Mouse (Mus musculus) ES-E14 (cell line): ENCODE data around the gene Klhl26. TPM values are rescaled to one million over a fixed set of nuclear protein-coding genes. Genes with fewer than 3 reads are reported as not detected.

Experiments
- DNase-seq: peaks from one replicate; pipeline ENCODE4 v3.0.0-alpha.2; 2013; ENCODE audit warnings: low read depth, low spot score
- H3K27ac ChIP-seq: 2 replicates; pipeline ENCODE4 v1.5.1; 2012; ENCODE audit warnings: low read depth, mild to moderate bottlenecking, low read length, moderate library complexity, mixed read lengths; ENCODE audit not compliant: poor library complexity, insufficient read depth, severe bottlenecking
- H3K36me3 ChIP-seq: 2 replicates; pipeline ENCODE4 v1.6.1; 2012; ENCODE audit warnings: mild to moderate bottlenecking, low read length, moderate library complexity, mixed read lengths; ENCODE audit not compliant: control insufficient read depth, poor library complexity, insufficient read depth, severe bottlenecking
- H3K4me1 ChIP-seq, 2 experiments: fragments of 150-350 bp in 1 of 2; sonication (generic) in 1 of 2; 2 replicates each; pipeline ENCODE4 v1.6.1; 2012; ENCODE audit warnings: low read length in 2 of 2, mild to moderate bottlenecking in 1 of 2, mixed read lengths in 1 of 2; ENCODE audit not compliant: control insufficient read depth in 2 of 2, insufficient read depth in 2 of 2, poor library complexity in 1 of 2
- H3K4me3 ChIP-seq, 2 experiments: fragments of 150-350 bp in 1 of 2; sonication (generic) in 1 of 2; 2 replicates each; pipeline ENCODE4 v1.5.1; 2012; ENCODE audit warnings: low read length in 2 of 2, low read depth in 1 of 2, mild to moderate bottlenecking in 1 of 2, mixed read lengths in 1 of 2; ENCODE audit not compliant: insufficient read depth in 1 of 2, poor library complexity in 1 of 2, severe bottlenecking in 1 of 2
- H3K9ac ChIP-seq: 2 replicates; pipeline ENCODE4 v1.6.1; 2012; ENCODE audit warnings: low read depth, mild to moderate bottlenecking, low read length, mixed read lengths; ENCODE audit not compliant: poor library complexity, insufficient read depth, severe bottlenecking
- H3K9me3 ChIP-seq: fragments of 150-350 bp; sonication (generic); 2 replicates; pipeline ENCODE4 v1.6.1; 2012; ENCODE audit warnings: low read depth, mild to moderate bottlenecking, low read length; ENCODE audit not compliant: control insufficient read depth, insufficient read depth
- CHD2 ChIP-seq: IDR thresholded peaks from 2 replicates; pipeline ENCODE4 v1.6.1; 2014; ENCODE audit warnings: mild to moderate bottlenecking, low read depth, low read length, inconsistent platforms
- HCFC1 ChIP-seq: IDR thresholded peaks from 2 replicates; pipeline ENCODE4 v1.6.1; 2012; ENCODE audit warnings: low read length, inconsistent platforms, borderline replicate concordance; ENCODE audit not compliant: insufficient read depth
- MAFK ChIP-seq: IDR thresholded peaks from 2 replicates; pipeline ENCODE4 v1.6.1; 2014; ENCODE audit warnings: mild to moderate bottlenecking, low read depth, low read length, inconsistent platforms; ENCODE audit not compliant: insufficient read depth
- ZC3H11A ChIP-seq: IDR thresholded peaks from 2 replicates; pipeline ENCODE4 v1.6.1; 2012; ENCODE audit warnings: low read depth, mild to moderate bottlenecking, inconsistent platforms, low read length, borderline replicate concordance
- ZNF384 ChIP-seq: IDR thresholded peaks from 2 replicates; pipeline ENCODE4 v1.6.1; 2012; ENCODE audit warnings: low read depth, low read length, inconsistent platforms
- in situ Hi-C, 2 experiments: fragments of 600-800 bp; cut with MboI; formaldehyde crosslinking; loops; one replicate each; pipeline ENCODE4 v1.15.1; 2025; ENCODE audit warnings: low sequenced_read_pairs in 2 of 2, inconsistent platforms in 1 of 2; ENCODE audit not compliant: unreplicated experiment in 2 of 2
- total RNA-seq: library from RNA; depleted of rRNA; stranded (reverse); fragments of 300-350 nt; gene quantifications from 2 replicates; pipeline ENCODE4 v1.2.3, GENCODE M21; 2012

Gene Klhl26
- total RNA-seq, 1 experiment = 22.8 TPM

DNA sequence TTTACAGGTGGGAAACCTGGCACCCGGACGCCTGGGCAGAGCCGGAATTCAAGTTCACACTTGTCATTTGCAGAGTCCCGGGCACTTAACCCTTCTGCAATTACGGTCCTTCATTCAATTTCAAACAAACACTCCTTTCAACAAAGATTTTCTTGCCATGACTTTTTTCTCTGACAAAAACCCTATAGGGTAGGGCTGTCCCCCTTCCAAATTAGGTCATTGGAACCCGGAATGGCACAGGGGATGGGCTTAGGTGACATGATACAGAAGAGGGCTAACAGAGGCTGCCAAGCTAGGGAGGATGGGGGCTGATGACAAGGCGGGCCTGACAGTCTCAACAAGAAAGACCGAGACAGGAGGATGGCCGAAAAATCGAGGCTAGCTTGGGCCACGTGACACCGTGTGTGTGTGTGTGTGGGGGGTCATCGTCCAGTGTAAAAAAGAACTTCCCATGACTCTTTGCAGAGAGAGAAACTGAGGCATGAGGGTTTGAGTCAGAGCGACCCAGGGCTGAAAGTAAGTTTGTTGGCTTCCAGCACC, 12.2 kb upstream of the Klhl26 start:
- H3K27ac ChIP-seq = no peak overlapping the region
- no peak for DNase-seq
- H3K36me3 ChIP-seq = no peaks in the 10 kb centered on the region
- peaks cover 7 to 30% of the 10 kb centered on the region in 2 experiments; a peak in 2 of 4 replicates for H3K4me1 ChIP-seq
- in situ Hi-C loops = no loop called here
- TF ChIP-seq MAFK = no peak
- no peak for TF ChIP-seq ZC3H11A
- no peak for TF ChIP-seq ZNF384
- no peak for TF ChIP-seq HCFC1
- no peak for TF ChIP-seq CHD2
- H3K9me3 ChIP-seq = no peaks in the 10 kb centered on the region
- H3K9ac ChIP-seq = peak overlapping the region; percentile 39; the same call in 1 of the 2 replicates
- peak overlapping the region; percentile 25 to 29; a peak in 2 of 4 replicates for H3K4me3 ChIP-seq

GRCm38 (mm10) chr8:70487993-70488796, 11.4 kb upstream of the Klhl26 start:
- Histone ChIP-seq H3K9me3 (no peaks in the 10 kb centered on the region), H3K27ac (no peak overlapping the region), H3K9ac (peak overlapping the region; percentile 39; the same call in 1 of the 2 replicates), H3K36me3 (no peaks in the 10 kb centered on the region), H3K4me1 (peaks cover 7 to 23% of the 10 kb centered on the region in 2 experiments; a peak in 2 of 4 replicates), H3K4me3 (peak overlapping the region; percentile 21 to 45)
- TF ChIP-seq HCFC1 = no peak
- no peak for TF ChIP-seq MAFK
- no peak for TF ChIP-seq ZNF384
- DNase-seq = no peak
- in situ Hi-C loops = no loop called here

- H3K27ac ChIP-seq = no peak within 1 kb of the TSS
- no peaks in the 10 kb centered on the region for H3K36me3 ChIP-seq
- no peaks in the 10 kb centered on the region for H3K9me3 ChIP-seq
- H3K9ac ChIP-seq = peak within 1 kb of the TSS; percentile 34
- TF ChIP-seq ZNF384 (no peak), HCFC1 (no peak), MAFK (no peak), ZC3H11A (no peak), CHD2 (no peak)
- DNase-seq = no peak
- H3K4me1 ChIP-seq = peaks cover 7 to 23% of the 10 kb centered on the region in 2 experiments; a peak in 2 of 4 replicates
- H3K4me3 ChIP-seq = peak within 1 kb of the TSS; percentile 45 to 62
- in situ Hi-C loops = no loop called here
Observed at GRCm38 (mm10) chr8:70486941-70487520, 10.3 kb upstream of the Klhl26 start, which contains the start of gene Tmem59l. Gene Tmem59l, minus strand, starts transcription at chr8:70487358.

- Histone ChIP-seq H3K4me1 (peaks cover 7 to 20% of the 10 kb centered on the region in 2 experiments; a peak in 2 of 4 replicates), H3K9ac (no peak overlapping the region), H3K4me3 (no peak overlapping the region), H3K36me3 (no peaks in the 10 kb centered on the region), H3K27ac (no peak overlapping the region), H3K9me3 (no peaks in the 10 kb centered on the region)
- no peak for TF ChIP-seq ZC3H11A
- TF ChIP-seq HCFC1 = no peak
- no peak for TF ChIP-seq MAFK
- no peak for TF ChIP-seq CHD2
- TF ChIP-seq ZNF384 = no peak
- no peak for DNase-seq
- in situ Hi-C loops = no loop called here
Observed at GRCm38 (mm10) chr8:70486191-70486681, 9.5 kb upstream of the Klhl26 start.
